Mouse (Mus musculus): ENCODE measurements at regions not wholly inside any gene's neighbourhood (a gene's known extent, or its start where the extent isn't known, plus 50 kb on each side); places are given as distances from the start of the nearest gene placed in this dataset.
"Not testable (repeated sequence)": the region's sequence is repeated elsewhere in the genome, so short reads cannot be mapped to it uniquely, and the experiment has no call there.

DNA sequence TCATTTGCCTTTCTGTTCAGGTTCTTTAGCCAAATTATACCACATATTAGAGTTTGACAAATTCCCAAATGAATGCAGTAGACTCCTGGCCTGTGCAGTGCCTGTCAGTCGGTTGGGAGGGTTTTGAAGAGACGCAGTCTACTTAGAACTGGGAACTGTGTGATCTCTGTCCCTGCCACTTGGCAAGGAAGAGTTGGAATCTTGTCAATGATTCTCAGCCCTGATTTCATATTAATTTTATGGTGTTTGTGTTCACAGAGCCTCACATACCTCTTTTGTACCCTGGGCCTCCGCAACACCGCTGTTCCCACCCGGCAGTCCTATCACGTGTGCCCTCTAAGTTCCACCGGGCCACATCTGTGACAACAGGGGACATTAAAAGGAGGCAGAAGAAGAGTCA lies 149.8 kb upstream of the Ddhd1 start:
- DNase-seq = no peak

DNA sequence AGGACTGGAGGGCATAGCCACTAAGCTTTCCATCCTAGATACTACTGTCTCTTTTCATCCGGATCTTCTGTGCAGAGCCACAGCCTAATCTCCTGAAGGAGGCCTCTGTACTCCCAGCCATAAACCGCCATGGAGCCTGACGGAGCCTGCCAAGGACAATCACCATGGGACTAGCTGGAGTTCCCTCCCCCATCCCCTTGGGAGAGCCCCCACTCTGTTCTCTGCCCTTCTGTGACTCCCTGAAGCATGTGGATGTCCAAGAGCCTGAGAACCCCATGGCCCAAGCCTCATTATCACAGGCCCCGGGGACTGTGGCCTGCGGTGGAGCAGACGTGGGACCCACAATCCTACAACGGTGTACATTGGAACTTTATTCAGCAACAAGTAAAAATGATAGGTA lies 151.5 kb upstream of the Ddhd1 start:
- no peak for DNase-seq

DNA sequence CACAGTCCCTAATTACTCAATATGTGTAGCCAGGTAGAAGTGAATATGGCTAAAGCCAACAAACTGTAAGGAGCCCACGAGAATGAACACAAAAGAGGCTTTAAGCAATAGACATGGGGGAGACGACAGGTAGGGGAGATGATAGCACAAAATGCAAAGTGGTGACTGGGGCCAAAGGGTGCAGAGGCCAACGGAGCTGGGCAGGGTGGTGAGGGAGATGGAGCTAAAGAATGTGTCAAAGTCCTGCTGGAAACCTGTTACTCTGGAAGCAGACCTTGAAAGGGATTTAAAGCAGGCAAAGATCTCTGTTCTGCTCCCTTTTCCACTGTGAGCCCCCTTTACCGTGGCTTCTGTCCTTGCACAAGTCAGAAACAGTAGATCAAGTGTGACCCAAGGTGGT lies 152.2 kb upstream of the Ddhd1 start:
- DNase-seq = no peak

DNA sequence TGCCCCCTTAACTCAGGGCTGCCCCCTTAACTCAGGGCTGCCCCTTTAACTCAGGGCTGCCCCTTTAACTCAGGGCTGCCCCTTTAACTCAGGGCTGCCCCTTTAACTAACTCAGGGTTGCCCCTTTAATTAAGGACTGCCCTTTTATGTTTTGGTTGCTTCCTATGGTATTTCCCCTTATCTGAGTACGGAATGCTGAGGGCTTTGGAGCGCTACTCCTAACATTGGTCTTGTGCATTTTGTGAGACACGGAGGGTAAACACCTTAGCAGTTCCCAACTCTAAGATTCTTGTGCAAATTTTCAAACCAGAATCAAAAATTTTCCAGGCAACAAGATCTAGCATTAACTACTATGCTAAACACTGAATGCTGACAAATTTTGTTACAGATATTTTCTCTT lies 152.7 kb upstream of the Ddhd1 start:
- no peak for DNase-seq

DNA sequence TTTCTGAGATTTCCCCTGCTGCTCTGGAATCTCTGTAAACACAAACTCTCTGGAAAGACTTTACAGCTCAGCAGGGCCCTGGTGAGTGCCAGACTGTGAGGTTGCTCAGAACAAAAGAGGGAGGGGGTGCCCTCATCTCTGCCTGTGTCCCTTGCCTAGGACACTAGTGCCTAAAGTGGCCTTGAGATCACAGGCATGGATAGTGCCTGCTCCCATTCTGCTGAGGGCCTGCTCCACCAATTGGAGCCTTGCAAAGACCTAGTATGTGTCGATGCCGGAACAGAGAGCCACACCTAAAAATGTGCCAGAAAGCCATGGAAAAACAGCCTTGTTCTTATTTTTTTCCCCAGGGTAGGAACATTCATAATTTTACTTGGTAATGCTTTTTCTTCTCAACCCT lies 157.7 kb upstream of the Ddhd1 start:
- DNase-seq = no peak

DNA sequence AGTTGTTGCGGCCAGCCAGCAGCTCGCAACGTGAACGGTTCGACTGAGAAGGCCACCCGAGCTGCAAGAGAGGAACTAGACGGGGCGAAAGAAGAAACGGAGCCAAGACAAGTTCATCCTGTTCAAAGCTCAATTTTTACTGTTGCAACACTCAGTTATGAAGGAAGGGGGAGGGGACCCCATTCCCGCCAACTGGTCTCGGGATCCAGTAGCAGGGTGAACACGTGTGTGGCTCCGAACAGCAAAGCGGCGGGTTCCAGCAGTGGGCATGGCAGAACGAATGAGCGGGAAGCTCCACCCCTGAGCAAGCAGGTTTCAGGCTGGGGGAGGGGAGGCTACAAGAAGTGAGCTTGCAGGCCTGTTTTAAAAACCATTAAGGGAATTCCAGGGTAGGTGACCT lies 158.7 kb upstream of the Ddhd1 start:
- not testable (repeated sequence) for DNase-seq

DNA sequence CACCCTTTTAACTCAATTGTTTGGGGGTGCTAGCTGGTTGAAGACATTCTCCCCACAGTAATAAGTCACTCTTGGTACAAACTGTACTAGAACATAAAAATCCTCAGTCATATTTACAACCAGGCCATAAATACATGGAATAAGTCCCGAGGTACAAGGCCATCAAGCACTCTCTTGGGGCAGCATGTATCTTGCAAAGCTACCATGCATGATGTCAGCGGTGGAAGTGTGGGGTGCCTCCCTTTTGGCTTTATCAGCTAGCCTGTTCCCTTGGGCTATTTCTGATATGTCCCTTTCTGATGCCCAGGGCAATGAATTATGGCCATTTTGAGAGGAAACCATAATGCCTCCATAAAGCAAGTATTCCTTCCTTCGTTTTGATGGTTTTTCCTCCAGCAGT lies 159.8 kb upstream of the Ddhd1 start:
- DNase-seq = no peak

DNA sequence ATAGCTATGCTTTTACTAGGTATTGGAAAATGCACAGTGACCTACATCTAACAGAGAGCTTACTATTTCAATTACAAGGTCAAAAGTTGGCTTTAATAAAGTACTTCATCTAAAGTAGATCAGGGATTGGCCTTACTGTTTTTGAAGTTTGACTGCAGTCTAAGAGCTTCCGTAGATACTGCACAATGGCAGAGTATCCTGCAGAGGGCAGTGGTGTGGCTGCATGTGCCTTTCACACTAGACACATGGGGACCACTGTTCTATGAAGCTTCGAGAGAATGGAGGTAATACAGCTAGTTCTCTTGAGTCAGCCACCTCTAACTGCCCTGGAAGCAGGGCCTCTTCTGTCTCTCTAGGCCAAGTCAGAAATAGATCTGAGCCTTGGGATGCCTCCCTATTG lies 166.7 kb upstream of the Ddhd1 start:
- no peak for DNase-seq

DNA sequence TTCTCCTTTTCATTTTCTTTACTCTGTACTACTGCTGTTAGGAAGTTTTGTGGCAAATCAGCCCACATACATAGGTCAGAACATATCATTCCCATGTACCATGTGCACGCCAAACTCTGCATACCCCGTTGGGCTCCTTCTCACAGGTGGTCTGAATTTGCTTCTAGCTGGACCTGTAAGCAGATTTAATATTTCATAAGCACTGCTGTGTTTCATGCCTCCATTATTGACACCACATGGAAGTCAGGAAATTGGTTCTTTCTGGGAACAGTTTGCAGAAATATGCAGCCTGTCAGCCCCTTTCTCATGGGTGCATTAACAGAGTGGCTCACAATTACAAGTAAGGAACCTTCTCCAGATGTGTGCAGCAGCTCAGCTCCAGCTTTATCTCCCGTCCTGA lies 168.1 kb upstream of the Ddhd1 start:
- no peak for DNase-seq

DNA sequence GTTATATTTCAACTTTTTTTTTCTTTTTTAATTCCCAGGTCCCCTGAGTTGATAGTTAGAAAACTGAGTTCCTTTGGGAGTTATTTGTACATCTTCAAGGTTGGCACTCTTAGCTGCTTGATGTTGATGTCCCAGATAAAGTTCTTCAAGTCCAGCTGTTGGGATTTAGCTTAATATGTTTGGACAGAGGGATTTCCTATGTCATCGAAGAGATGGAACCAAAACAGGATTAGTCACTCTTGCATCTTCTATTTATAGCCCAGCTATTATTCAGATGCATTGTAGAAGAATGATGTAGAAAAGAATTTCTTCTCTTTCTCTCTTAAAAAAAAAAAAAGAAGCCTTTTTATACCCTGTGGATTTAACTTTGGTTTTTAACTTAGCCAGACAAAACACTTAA lies 169.2 kb upstream of the Ddhd1 start:
- no peak for DNase-seq

DNA sequence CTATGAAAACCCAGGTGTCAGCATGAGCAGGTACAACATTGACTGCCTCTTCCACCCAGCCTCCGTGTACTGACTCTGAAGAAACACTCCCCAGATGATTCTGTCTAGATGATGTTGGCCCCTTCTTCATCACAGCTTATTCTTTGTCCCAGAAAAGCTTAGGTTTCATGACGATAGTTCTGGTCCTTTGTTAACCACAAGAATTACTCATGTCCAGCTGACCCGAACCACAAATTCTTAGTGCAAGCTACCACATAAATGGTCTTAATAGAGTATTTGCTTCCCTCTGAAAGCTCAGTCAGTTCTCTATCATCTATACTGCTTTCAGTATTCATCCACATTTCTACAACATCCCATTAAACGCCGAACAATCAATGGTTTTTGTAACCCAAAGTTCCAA lies 172.5 kb upstream of the Ddhd1 start:
- no peak for DNase-seq

DNA sequence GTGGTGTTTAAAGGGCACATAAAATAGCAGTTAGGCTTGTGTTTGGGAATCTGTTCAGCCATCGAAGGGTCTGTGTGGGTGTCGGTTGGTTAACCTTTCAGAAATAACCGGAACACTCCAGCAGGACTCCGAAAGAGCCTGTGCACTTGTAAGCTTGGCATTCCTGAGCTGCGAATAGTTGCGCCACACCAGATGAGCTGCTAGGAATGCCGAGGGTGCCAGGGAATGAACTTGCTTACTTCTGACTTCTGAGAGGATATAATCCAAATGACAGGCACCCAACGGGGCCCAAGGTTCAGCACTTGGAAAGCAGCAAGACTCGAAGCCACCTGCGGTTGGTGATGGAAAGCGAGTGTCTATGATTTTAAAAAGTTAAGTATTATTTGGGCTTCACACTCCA lies 179.1 kb upstream of the Ddhd1 start:
- no peak for DNase-seq

DNA sequence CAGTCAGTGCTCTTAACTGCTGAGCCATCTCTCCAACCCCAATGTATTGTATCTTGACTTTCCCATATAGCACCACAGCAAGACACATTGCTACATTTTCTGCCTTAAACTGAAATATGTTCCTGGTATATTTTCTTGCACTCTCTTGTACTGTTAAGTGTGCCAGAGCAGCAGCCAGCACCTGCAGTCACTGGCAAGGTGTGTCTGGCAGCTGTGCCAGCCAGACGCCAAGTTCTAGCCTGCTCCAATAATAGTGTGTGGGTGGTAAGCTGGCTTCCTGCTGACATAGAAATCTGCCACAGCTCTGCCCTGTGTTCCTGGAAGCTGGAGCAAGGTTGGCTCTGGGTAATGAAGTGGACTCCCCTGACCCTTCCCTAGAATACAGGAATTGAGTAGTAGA lies 185.9 kb upstream of the Ddhd1 start:
- DNase-seq = no peak

DNA sequence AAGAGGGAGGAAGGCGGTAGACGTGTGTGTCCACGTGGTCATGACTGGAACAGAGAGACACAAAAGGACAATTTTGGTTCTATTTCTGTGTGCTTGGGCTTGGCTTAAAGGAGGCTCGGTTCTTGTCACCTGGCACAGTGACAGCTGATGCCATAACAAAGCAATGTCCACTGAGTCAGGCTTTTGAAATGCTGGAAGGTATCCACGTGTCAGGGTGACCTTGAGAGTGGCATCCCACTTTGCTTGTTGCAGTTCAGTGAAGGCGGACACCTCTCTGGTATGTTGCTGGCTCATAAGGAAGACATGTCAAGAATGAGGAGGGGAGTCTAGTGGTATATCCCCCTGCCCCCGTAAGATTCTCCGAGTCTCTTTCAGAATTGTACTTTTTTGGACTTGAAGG lies 192.6 kb upstream of the Ddhd1 start:
- no peak for DNase-seq

DNA sequence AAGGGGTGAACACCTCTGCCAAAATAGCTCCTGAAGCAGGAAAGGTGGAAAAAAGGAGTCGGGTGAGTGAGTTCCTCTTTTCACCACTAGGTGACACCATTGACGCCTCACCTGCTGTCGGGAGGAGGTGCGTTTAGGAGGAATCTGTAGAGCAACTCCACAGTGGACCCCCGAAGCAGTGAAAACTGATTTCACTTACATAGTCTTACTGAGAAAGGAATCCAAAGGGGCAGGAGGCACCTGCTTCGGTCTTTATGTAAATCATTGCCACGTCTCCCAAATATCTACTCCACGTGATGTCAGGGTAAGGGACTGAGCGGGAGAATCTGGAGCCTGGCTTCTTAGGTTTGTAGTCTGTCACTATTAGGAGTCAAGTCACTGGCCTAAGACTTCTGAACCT lies 220.5 kb upstream of the Ddhd1 start:
- no peak for DNase-seq

DNA sequence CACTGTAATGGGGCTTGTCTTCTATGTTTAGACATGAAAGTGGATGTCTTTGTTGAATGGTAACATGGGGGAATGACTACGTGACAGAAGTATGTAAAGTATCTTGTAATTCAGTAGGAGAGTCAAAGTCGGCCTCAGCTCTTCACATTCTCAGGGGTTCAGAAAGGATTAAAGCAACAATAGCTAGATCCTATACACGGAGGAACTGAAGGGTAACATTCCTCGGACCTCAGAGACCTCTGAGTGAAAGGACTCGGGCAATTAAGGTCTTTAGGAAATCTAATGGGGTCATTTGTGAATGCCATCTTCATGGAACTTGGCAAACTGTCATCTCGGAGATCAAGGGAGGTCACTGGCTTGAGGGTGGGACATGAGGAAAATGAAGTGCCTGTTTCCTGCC lies 262.8 kb upstream of the Ddhd1 start:
- no peak for DNase-seq

DNA sequence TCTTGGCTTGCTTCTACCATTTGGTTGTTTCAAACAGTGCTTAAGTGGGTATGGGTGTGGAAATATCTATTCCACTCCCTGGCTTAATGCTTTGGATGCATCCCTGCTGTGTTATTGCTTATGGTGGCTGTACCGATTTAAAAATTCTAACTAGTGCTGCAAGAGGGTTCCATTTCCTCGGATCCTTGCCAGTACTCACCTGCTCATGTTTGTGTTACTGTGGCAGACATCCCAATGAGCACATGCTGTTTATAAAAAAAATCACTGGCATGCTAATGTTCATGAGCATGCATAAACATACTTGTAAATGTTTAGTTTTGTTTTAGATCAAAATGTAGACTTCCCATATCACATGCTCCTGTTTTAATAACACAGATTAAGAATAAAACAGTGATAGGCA lies 285.6 kb upstream of the Ddhd1 start:
- DNase-seq = no peak

DNA sequence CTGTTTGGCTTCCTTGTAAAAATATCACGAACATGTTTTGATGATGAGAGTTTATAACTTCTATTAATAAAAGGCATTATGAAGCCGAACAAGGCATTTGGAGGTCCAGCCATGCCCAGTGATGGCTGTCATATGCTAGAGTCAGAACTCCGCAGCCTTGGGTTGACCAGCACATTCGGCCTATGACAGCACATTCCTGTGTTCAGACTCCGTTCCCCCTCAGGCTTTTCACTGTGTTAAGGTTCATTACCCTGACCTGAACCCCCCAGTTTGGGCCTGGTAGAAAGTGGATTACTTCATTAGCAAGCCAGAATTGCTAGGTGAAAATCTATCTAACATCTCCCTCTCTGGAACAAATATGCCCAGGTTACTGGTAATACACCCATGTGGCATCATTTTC lies 286.2 kb upstream of the Ddhd1 start:
- DNase-seq = no peak

DNA sequence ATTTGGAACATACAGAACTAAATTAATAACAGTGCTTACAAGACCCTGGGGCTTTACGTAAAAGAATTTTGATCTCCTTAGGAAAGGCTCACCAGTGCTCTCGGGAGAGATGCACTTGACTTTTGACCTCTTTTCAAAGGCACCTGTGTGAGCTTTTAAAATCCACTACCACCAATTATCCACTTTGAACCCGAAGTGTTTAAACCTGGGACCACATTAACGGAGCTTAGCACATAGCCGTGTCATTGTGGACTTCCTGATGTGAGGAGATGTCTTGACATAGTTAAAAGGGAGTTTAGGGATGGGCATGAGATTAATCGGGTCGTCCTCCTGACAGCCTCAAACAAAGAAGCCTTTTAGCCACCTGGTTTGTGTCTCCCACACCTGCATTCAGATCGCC lies 286.6 kb upstream of the Ddhd1 start:
- DNase-seq = no peak

DNA sequence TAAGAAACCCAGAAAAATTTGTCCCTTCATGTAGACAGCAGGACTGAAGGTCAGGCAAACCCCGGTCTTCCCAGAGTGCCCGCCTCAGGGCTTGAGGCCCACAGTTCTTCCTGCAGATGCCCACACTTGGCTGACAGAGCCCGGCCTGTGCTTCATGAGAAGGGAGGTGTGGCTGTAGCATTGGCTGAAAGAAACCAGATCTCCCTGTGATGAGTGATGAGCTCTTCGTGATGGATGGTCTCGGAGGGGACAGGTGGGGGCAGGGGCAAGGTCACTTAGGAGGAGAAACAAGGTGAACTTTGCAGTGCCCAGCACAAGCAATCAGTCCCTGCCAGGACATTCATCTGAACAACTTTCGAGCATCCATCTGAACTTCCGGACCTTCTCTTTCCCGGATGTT lies 298.7 kb upstream of the Ddhd1 start:
- no peak for DNase-seq

DNA sequence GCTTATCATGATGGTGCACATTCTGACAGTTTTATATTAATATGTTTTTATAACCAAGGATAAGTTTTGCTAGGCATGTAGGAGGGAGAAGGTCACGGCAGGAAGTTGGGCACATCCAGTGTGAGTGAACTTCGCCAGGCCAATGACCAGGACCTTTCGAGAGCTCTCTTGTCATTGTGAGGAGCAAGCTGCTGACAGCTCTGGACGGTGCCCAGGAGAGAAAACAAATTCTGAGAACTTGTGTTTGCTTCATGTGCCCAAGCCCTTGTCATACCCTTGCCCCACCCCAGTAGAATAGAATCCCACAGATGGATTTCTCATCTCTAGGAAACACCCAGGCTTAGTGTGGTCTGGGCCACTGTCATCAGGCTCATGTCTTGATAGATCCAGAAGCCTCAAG lies 304.5 kb upstream of the Ddhd1 start:
- DNase-seq = no peak

DNA sequence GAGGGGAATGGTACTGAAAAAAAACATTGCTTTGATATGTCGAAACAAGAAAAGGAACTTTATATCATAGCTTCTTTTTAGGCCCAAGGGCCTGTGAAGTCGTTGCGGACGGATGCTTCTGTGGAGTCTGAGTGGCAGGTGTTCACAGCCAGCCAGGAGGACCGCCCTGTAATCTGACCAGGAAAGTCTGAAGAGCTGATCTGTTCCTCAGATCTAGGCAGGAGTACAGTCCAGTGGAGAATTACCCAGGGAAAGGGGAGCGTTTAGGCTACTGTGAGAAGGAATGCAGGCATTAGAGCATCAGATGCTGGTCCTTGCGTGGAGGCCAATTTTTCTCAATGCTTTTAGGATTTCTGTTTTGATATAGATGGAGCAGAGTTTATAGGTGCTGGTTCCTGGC lies 306.1 kb upstream of the Ddhd1 start:
- DNase-seq = no peak

DNA sequence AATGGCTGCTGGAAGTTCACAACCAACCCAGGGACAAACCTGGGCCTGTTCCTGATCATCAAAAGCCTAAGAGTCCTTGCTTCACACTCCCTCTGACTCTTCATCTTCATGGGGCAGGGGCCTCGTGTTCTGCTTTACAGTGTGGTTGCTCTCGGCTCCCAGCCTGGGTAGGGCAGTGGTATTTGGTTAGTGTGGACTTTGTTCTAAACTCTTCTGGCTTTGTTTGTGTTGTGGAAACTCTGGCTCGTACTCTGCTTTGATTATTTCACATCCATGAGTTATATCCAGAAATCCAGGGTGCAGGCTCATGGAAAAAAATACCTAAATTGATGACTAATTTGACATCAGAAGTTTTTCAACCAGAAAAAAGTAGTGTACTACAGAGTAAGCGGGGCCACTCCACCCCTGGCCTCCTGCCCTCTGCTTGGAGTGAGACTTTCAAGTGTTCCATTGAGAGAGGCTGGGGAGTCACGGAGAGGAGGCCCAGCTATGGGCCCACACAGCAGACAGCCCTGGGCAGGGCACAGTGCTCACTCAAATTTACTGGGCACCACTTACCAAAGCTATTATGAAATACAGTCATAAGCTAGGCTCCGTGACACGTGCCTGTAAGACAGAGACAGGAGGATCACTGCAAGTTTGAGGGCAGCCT lies 325.4 kb upstream of the Ddhd1 start:
- DNase-seq = no peak

DNA sequence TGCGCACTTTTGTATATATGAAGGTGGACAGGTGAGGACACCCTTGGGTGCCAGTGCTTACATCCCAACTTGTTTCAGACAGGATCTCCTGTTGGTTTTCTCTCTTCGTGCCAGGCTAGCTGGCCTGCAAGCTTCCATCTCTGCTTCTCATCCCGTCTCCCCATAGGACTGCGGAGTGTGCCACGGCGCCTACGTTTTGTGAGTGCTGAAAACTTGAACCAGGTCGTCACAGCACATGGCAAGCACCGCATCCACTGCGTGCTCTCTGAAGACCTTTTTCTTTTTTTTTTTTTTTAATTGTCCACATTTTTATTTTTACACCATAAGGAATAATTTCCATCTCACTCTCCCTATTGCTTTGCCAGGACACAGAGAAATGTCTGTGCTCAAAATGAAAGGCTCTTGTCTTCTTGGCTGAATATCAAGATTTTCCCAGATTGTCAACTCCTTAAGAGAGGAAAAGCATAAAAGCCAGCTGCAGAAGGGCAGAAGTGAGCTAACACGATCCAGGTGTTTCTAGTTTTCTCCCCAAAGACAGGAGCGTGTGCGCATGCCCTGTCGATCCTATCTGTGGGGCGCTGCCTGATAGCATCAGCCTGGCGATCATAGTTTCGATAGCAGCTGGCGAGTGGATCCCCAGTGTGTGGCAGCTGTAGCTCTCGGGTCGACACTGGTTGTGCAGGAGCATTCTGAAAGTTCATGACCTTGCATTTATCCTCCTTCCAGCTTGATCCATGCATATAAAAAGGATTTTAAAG lies 326.4 kb upstream of the Ddhd1 start:
- no peak for DNase-seq

All from spleen, adult 18-20 months (tissue).